Mouse (Mus musculus) megakaryocyte, embryonic 14.5 days (primary cell): ENCODE measurements around the gene Stx4a.

Experiments
- FLI1 ChIP-seq: IDR thresholded peaks from 2 replicates; pipeline ENCODE4 v1.6.1; 2012; ENCODE audit warnings: low read length, inconsistent platforms, mixed read lengths
- GATA1 ChIP-seq: IDR thresholded peaks from 3 replicates; pipeline ENCODE4 v1.6.1; 2012; ENCODE audit warnings: mixed read lengths, low read length, inconsistent platforms, borderline replicate concordance

DNA sequence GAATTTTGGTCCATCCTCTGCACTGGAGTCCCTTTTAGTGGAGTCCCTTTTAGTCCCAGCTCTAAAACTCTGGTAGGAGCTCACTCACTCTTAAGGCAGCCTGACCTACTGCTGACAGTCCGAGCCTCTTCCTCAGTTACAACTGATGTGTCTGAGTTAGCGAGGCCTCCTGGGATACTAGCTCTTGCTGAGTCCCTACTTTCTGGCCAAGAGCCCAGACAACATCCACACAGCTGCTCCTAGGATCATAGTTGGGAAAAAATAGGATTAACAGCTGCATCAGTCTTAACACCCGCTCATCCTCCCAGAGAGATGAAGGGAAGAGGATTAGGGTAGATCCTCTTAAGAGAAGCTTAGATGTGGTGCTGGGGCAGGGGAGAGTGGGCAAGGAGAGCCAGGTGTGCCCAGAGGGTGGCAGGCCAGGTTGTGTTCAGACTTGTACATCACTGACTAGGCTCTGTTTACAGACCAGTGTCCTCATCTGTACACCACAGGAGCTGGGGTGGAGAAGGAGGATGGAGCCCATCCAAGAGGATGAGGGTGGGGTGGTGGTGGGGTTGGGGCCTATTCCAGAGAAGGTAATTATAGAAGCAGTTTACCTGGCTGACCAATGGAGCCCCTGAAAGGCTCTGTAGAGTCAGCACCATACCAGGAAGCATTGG, 45.2 kb downstream of the Stx4a start:
- no peak for TF ChIP-seq GATA1
- no peak for TF ChIP-seq FLI1
